Mouse (Mus musculus) embryonic stem cell, embryonic (primary cell): ENCODE measurements around the gene Smim12.

Source experiments
- CTCF ChIA-PET, 4 experiments: fragments of 300-600 bp in 2 of 4; fragments of 350-600 bp in 2 of 4; sonication (Branson Sonifier 250); formaldehyde crosslinking; loops; one replicate each; lab custom pipeline; 2022; ENCODE audit warnings: inconsistent platforms in 2 of 4; lab: Charles Lee
- POLR2A ChIA-PET, 4 experiments: fragments of 300-600 bp in 2 of 4; fragments of 350-600 bp in 2 of 4; sonication (Branson Sonifier 250); formaldehyde crosslinking; loops; one replicate each; lab custom pipeline; 2022; ENCODE audit warnings: antibody characterized with exemption in 4 of 4, inconsistent platforms in 1 of 4; lab: Charles Lee

Smim12 gene

DNA sequence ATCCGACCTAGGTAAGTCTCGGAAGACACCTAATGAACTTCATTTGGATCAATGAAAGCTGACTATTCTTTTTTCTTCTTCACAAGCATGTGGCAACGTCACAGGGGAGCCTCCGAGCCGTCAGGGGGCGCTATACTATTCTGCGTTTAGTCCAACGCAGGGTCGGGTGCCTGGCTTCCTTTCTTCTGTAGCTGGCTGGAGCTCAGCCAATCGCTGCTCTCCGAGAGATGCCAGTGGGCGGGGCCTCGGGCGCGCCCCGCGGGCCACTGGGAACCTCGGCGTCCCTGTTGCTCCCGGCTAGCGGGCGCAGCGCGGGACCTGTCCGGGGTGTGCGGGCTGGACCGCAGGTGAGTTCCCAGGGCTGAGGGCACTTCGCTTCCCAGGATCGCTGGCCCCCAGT, at the start of gene Smim12:
Gene Smim12 (plus strand): TSS at position 233 of the 400 bp plus-strand sequence.
- ChIA-PET CTCF (interaction anchor here (0.5 to 2.1 kb wide), 58 partner anchors 8 to 984 kb away, joined by 3 to 17 read pairs (median 4); partner anchors contain the start of genes Gja4 (in 2 of the 4), Adprhl2 (in 1 of the 4), Gjb5 (in 1 of the 4) and Sfpq (in 1 of the 4)), POLR2A (interaction anchor here (0.6 to 3.2 kb wide), 72 partner anchors 9 to 1814 kb away, joined by 3 to 32 read pairs (median 4); partner anchors contain the start of genes Gja4 (in 3 of the 4), Sfpq (in 3 of the 4), Gjb5 (in 2 of the 4) and Zmym1 (in 2 of the 4))

DNA sequence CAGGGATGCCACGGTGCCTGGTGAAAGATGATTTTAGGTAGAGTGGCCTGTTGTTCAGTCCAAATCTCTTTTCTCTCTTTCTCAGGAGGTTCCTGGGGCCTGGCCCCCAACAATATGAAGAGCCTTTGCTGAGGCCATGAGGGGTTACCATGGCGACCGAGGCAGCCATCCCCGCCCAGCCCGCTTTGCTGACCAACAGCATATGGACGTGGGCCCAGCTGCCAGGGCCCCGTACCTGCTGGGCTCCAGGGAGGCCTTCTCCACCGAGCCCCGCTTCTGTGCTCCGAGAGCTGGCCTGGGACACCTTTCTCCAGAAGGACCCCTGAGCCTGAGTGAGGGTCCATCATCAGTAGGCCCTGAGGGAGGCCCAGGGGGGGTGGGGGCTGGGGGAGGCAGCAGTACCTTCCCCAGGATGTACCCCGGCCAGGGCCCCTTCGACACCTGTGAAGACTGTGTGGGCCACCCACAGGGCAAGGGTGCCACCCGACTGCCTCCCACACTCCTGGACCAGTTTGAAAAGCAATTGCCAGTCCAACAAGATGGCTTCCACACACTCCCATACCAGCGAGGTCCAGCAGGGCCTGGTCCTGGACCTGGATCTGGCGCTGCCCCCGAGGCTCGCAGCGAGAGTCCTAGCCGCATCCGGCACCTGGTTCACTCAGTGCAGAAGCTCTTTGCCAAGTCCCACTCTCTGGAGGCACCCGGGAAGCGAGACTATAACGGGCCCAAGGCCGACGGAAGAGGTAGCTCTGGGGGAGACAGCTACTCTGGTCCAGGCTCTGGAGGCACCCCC, 48.9 kb upstream of the Smim12 start:
- CTCF ChIA-PET = interaction anchor here in 1 of 4 experiments (0.6 kb wide), 1 partner anchor 262 kb away, joined by 3 read pairs; no protein-coding TSS in a partner anchor

DNA sequence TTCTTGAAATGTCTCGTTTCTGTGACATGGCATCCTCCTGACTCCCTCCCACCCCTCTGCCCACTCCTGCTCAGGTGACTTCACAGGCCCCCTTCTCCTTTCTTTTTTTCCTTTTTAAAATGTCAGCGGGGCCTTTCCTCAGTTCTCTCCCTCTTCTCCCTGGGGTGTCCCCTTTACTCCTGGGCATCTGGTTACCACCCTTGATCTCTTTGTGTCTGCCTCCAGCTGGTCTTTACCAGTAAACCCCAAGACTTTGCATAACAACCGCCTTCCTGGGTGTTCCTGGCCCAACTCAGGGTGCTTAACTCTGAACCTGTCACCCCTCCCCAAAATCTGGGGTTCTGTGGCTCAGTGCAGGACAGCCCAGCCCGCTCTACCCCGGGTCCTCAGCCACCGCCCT, 45.0 kb upstream of the Smim12 start:
- ChIA-PET POLR2A (interaction anchor here in 3 of 4 experiments (0.6 to 5.0 kb wide), 32 partner anchors 9 to 657 kb away, joined by 3 to 35 read pairs (median 4); partner anchors contain the start of gene Smim12 (in 1 of the 3)), CTCF (interaction anchor here (0.8 to 2.4 kb wide), 10 partner anchors 15 to 45 kb away, joined by 3 to 9 read pairs (median 4); partner anchors contain the start of gene Smim12 (in 1 of the 4))

More for the DNA sequence above, 48.9 kb upstream of the Smim12 start:
- POLR2A ChIA-PET = interaction anchor here in 2 of 4 experiments (0.8 to 5.0 kb wide), 5 partner anchors 9 to 57 kb away, joined by 3 to 33 read pairs (median 5); no protein-coding TSS in a partner anchor

GRCm38 (mm10) chr4:127199406-127199805, 44.2 kb upstream of the Smim12 start:
- POLR2A ChIA-PET = interaction anchor here (0.6 to 5.0 kb wide), 30 partner anchors 8 to 324 kb away, joined by 3 to 35 read pairs (median 4); partner anchors contain the start of genes Smim12 (in 2 of the 4) and Gja4 (in 1 of the 4)
- CTCF ChIA-PET = interaction anchor here in 3 of 4 experiments (0.8 to 2.4 kb wide), 7 partner anchors 14 to 37 kb away, joined by 3 to 9 read pairs (median 4); no protein-coding TSS in a partner anchor

- CTCF ChIA-PET = interaction anchor here in 3 of 4 experiments (0.6 to 2.4 kb wide), 8 partner anchors 23 to 1683 kb away, joined by 3 to 9 read pairs (median 4); partner anchors contain the start of gene Trim62 (in 1 of the 3)
- POLR2A ChIA-PET = interaction anchor here (0.6 to 4.7 kb wide), 37 partner anchors 9 to 598 kb away, joined by 3 to 33 read pairs (median 6); partner anchors contain the start of genes Sfpq (in 2 of the 4), Smim12 (in 1 of the 4) and Zmym6 (in 1 of the 4)
Measured at GRCm38 (mm10) chr4:127200164-127200722, 43.3 kb upstream of the Smim12 start.

DNA sequence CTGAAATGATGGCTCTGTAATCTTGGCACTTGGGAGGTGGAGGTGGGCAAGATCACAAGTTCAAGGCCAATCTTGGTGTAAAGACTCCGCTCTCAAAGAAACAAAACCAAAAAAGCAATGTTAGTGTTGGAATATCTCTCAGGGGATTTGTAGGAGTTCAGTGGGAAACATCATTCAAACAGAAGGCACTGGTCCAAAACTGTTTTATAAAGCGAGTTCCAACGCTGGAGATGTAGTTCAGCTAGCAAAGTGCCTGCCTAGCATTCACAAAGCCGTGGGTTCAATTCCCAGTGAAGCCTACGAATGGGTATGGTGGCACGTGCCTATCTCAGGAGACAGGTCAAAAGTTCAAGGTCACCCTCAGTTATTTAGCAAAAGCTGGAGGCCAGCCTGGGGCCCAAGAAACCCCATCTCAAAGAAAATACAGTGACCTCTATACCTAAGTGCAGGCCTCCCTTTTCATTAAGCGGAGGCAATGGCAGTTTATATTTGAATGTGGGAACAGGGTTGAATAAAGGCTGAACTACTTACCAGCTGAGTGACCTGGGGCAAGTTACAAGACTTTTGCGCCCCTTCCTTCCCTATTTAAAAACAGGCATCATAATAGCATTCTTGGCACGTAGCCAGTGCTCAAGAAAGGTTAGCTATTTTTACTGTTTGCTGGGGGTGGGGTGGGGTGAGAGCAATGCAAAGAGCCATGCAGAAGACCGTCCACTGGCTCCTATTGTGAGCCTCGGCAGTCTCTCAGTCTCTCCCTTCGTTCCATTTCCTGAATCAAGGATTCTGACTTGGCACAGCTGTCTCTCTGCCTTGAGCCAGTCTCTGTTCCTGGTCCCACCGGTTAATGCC, 42.6 kb upstream of the Smim12 start:
- ChIA-PET CTCF (interaction anchor here (0.9 to 1.4 kb wide), 9 partner anchors 13 to 128 kb away, joined by 3 to 7 read pairs (median 3); no protein-coding TSS in a partner anchor), POLR2A (interaction anchor here (0.6 to 4.7 kb wide), 56 partner anchors 9 to 1591 kb away, joined by 3 to 33 read pairs (median 4); partner anchors contain the start of genes Sfpq (in 3 of the 4), Dlgap3 (in 1 of the 4), Gja4 (in 1 of the 4) and Smim12 (in 1 of the 4))

GRCm38 (mm10) chr4:127203081-127203480, 40.5 kb upstream of the Smim12 start:
- CTCF ChIA-PET = no interaction called here
- POLR2A ChIA-PET = no interaction called here

GRCm38 (mm10) chr4:127211318-127211717, 32.3 kb upstream of the Smim12 start:
- ChIA-PET CTCF (interaction anchor here in 1 of 4 experiments (1.7 kb wide), 1 partner anchor 33 kb away, joined by 7 read pairs; the partner anchor contains the start of gene Smim12), POLR2A (interaction anchor here in 2 of 4 experiments (0.7 to 9.6 kb wide), 4 partner anchors 10 to 24 kb away, joined by 3 to 55 read pairs (median 4); no protein-coding TSS in a partner anchor)

- ChIA-PET CTCF (interaction anchor here (0.5 to 4.9 kb wide), 11 partner anchors 11 to 144 kb away, joined by 3 to 23 read pairs (median 4); partner anchors contain the start of gene Smim12 (in 1 of the 4)), POLR2A (interaction anchor here (0.6 to 9.6 kb wide), 18 partner anchors 8 to 153 kb away, joined by 3 to 55 read pairs (median 5); partner anchors contain the start of genes Smim12 (in 1 of the 4) and Zmym1 (in 1 of the 4))
Measured at GRCm38 (mm10) chr4:127214510-127214909, 29.1 kb upstream of the Smim12 start.

- CTCF ChIA-PET = interaction anchor here (0.5 to 4.9 kb wide), 8 partner anchors 12 to 670 kb away, joined by 3 to 23 read pairs (median 5); partner anchors contain the start of gene Smim12 (in 1 of the 4)
- POLR2A ChIA-PET = interaction anchor here in 3 of 4 experiments (0.6 to 9.6 kb wide), 16 partner anchors 9 to 698 kb away, joined by 3 to 55 read pairs (median 8); partner anchors contain the start of genes Smim12 (in 1 of the 3) and Zmym1 (in 1 of the 3)
Measured at GRCm38 (mm10) chr4:127215103-127215502, 28.5 kb upstream of the Smim12 start.

DNA sequence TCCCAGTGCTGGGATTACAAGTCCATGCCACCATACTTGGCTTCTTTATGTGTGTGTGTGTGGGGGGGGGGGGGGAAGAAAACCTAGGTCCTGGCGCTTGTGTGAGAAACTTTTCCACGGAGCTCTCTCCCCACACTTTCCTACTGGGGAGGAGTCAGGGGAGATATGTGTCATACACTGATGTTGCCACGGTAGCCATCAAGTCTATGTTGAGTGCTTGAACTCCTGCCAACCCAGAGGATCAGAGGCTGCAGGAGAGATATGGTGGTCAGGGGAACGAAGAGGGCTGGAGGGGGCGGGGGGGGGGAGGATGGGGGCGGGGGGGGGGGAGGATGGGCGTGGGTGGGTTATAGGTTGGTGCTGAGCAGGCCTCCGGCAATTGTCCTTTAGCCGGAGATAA, 27.8 kb upstream of the Smim12 start:
- CTCF ChIA-PET = interaction anchor here (0.5 to 4.9 kb wide), 10 partner anchors 11 to 670 kb away, joined by 3 to 23 read pairs (median 5); no protein-coding TSS in a partner anchor
- POLR2A ChIA-PET = interaction anchor here (0.6 to 9.6 kb wide), 19 partner anchors 9 to 697 kb away, joined by 3 to 55 read pairs (median 4); partner anchors contain the start of gene Smim12 (in 1 of the 4)

- CTCF ChIA-PET = interaction anchor here in 3 of 4 experiments (0.5 to 4.9 kb wide), 7 partner anchors 11 to 528 kb away, joined by 3 to 23 read pairs (median 5); no protein-coding TSS in a partner anchor
- POLR2A ChIA-PET = interaction anchor here in 3 of 4 experiments (0.6 to 9.6 kb wide), 15 partner anchors 8 to 176 kb away, joined by 3 to 55 read pairs (median 4); partner anchors contain the start of gene Smim12 (in 1 of the 3)
Measured at GRCm38 (mm10) chr4:127216251-127216651, 27.3 kb upstream of the Smim12 start.

DNA sequence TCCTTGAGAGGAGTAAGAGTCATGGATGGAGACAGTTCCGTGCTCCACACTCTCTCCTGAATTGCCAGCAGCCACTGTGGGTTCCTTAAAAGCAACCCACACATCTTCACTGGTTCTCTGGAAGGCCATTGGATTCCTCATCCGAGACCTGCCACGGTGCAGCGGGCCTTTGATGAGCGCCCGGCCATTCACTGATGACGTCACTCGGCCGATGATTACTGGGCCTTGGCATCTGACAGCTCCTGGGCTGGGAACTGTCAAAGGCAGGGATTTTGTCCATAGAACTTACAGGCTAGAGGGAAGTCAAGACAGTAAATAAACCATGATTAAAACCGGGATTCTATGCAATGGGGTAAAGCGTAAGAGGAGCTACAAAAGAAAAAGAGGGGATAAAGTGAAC, 26.5 kb upstream of the Smim12 start:
- POLR2A ChIA-PET = interaction anchor here in 2 of 4 experiments (0.9 to 9.6 kb wide), 10 partner anchors 8 to 18 kb away, joined by 3 to 55 read pairs (median 8); no protein-coding TSS in a partner anchor

GRCm38 (mm10) chr4:127223291-127223690, 20.3 kb upstream of the Smim12 start:
- CTCF ChIA-PET = interaction anchor here in 2 of 4 experiments (0.6 to 1.2 kb wide), 3 partner anchors 11 to 75 kb away, joined by 3 to 5 read pairs (median 3); no protein-coding TSS in a partner anchor
- POLR2A ChIA-PET = interaction anchor here in 3 of 4 experiments (1.3 to 6.1 kb wide), 13 partner anchors 8 to 192 kb away, joined by 4 to 76 read pairs (median 5); no protein-coding TSS in a partner anchor

More for the DNA sequence above, 26.5 kb upstream of the Smim12 start:
- CTCF ChIA-PET = interaction anchor here in 2 of 4 experiments (0.9 to 1.3 kb wide), 2 partner anchors 18 to 19 kb away, joined by 3 to 7 read pairs; no protein-coding TSS in a partner anchor

- ChIA-PET POLR2A (interaction anchor here in 3 of 4 experiments (1.0 to 6.1 kb wide), 18 partner anchors 8 to 203 kb away, joined by 3 to 76 read pairs (median 5); partner anchors contain the start of genes Smim12 (in 2 of the 3) and Sfpq (in 1 of the 3)), CTCF (interaction anchor here in 3 of 4 experiments (0.6 to 2.1 kb wide), 4 partner anchors 10 to 30 kb away, joined by 3 to 6 read pairs (median 4); no protein-coding TSS in a partner anchor)
Measured at GRCm38 (mm10) chr4:127223755-127224154, 19.8 kb upstream of the Smim12 start.
